Mouse (Mus musculus): ENCODE measurements around the gene Phf13. TPM values are rescaled to one million over a fixed set of nuclear protein-coding genes. Genes with fewer than 3 reads are reported as not detected.
"Not testable (repeated sequence)": the region's sequence is repeated elsewhere in the genome, so short reads cannot be mapped to it uniquely, and the experiment has no call there.

Gene Phf13
- polyA plus RNA-seq (2014; fragmentation: Nextera tagmentation; extraction: Ambion mirVana) = 18.2 and 30.1 TPM in 2 replicates

GRCm38 (mm10) chr4:151996173-151996950, at the start of gene Phf13:
Phf13 (minus strand) TSS chr4:151996258.
- Histone ChIP-seq H3K4me1 (ENCODE audit: control insufficient read depth, insufficient read depth, low read length) (peaks cover 21% of the 10 kb centered on the region), H3K4me3 (ENCODE audit: low read length) (peak within 1 kb of the TSS; percentile 99), H3K36me3 (ENCODE audit: control insufficient read depth, insufficient read depth, low read length) (peaks cover 19% of the 10 kb centered on the region), H3K27ac (ENCODE audit: low read depth, low read length) (peak within 1 kb of the TSS; percentile 93), H3K4me2 (replicated peaks; ENCODE audit: low read depth, low read length) (peak within 1 kb of the TSS; percentile 87), H3K27me3 (ENCODE audit: control insufficient read depth, insufficient read depth, low read length) (no peaks in the 10 kb centered on the region), H3K9ac (ENCODE audit: low read depth, low read length) (peak within 1 kb of the TSS; percentile 96), H3K9me3 (ENCODE audit: control insufficient read depth, low read length) (no peaks in the 10 kb centered on the region)
- peak; percentile 96 for ATAC-seq (ENCODE audit: low FRiP score, low TSS enrichment)
- WGBS = under 1% methylated on average over 92 of the region's 94 CpGs

GRCm38 (mm10) chr4:152044609-152045008, 48.6 kb upstream of the Phf13 start:
- no peak for ATAC-seq (ENCODE audit: low FRiP score, low TSS enrichment)
- peaks cover 80% of the 10 kb centered on the region for H3K36me3 ChIP-seq (ENCODE audit: control insufficient read depth, insufficient read depth, low read length)
- no peaks in the 10 kb centered on the region for H3K9me3 ChIP-seq (ENCODE audit: control insufficient read depth, low read length)
- H3K4me3 ChIP-seq (ENCODE audit: low read length) = no peak overlapping the region
- no peak overlapping the region for H3K4me2 ChIP-seq (replicated peaks; ENCODE audit: low read depth, low read length)
- H3K4me1 ChIP-seq (ENCODE audit: control insufficient read depth, insufficient read depth, low read length) = peaks cover 14% of the 10 kb centered on the region
- 61% methylated on average over 6 of the region's 6 CpGs for WGBS
- H3K27me3 ChIP-seq (ENCODE audit: control insufficient read depth, insufficient read depth, low read length) = no peaks in the 10 kb centered on the region
- no peak overlapping the region for H3K27ac ChIP-seq (ENCODE audit: low read depth, low read length)
- no peak overlapping the region for H3K9ac ChIP-seq (ENCODE audit: low read depth, low read length)

GRCm38 (mm10) chr4:152043171-152043570, 47.1 kb upstream of the Phf13 start:
- Histone ChIP-seq H3K4me3 (ENCODE audit: low read length) (no peak overlapping the region), H3K27ac (ENCODE audit: low read depth, low read length) (no peak overlapping the region), H3K9ac (ENCODE audit: low read depth, low read length) (no peak overlapping the region), H3K4me1 (ENCODE audit: control insufficient read depth, insufficient read depth, low read length) (peaks cover 14% of the 10 kb centered on the region), H3K9me3 (ENCODE audit: control insufficient read depth, low read length) (no peaks in the 10 kb centered on the region), H3K27me3 (ENCODE audit: control insufficient read depth, insufficient read depth, low read length) (no peaks in the 10 kb centered on the region), H3K4me2 (replicated peaks; ENCODE audit: low read depth, low read length) (no peak overlapping the region), H3K36me3 (ENCODE audit: control insufficient read depth, insufficient read depth, low read length) (peaks cover 69% of the 10 kb centered on the region)
- 82% methylated on average over 3 of the region's 3 CpGs for WGBS
- ATAC-seq (ENCODE audit: low FRiP score, low TSS enrichment) = no peak

GRCm38 (mm10) chr4:152041924-152042641, 46.0 kb upstream of the Phf13 start:
- Histone ChIP-seq H3K27ac (ENCODE audit: low read depth, low read length) (0 out of 2 replicates have a peak overlapping the region, but pooled peaks have one; percentile 7), H3K4me1 (ENCODE audit: control insufficient read depth, insufficient read depth, low read length) (peaks cover 14% of the 10 kb centered on the region), H3K36me3 (ENCODE audit: control insufficient read depth, insufficient read depth, low read length) (peaks cover 58% of the 10 kb centered on the region), H3K4me3 (ENCODE audit: low read length) (no peak overlapping the region), H3K9me3 (ENCODE audit: control insufficient read depth, low read length) (no peaks in the 10 kb centered on the region), H3K4me2 (replicated peaks; ENCODE audit: low read depth, low read length) (no peak overlapping the region; the same call in 1 of the 2 replicates), H3K9ac (ENCODE audit: low read depth, low read length) (no peak overlapping the region), H3K27me3 (ENCODE audit: control insufficient read depth, insufficient read depth, low read length) (no peaks in the 10 kb centered on the region)
- 70% methylated on average over 22 of the region's 22 CpGs for WGBS
- no peak for ATAC-seq (ENCODE audit: low FRiP score, low TSS enrichment)

- WGBS = 4% methylated on average over 25 of the region's 25 CpGs
- Histone ChIP-seq H3K4me2 (replicated peaks; ENCODE audit: low read depth, low read length) (peak overlapping the region; percentile 92), H3K36me3 (ENCODE audit: control insufficient read depth, insufficient read depth, low read length) (peaks cover 39% of the 10 kb centered on the region), H3K4me3 (ENCODE audit: low read length) (peak overlapping the region; percentile 100), H3K9me3 (ENCODE audit: control insufficient read depth, low read length) (no peaks in the 10 kb centered on the region), H3K4me1 (ENCODE audit: control insufficient read depth, insufficient read depth, low read length) (peaks cover 14% of the 10 kb centered on the region), H3K27me3 (ENCODE audit: control insufficient read depth, insufficient read depth, low read length) (no peaks in the 10 kb centered on the region), H3K27ac (ENCODE audit: low read depth, low read length) (no peak overlapping the region), H3K9ac (ENCODE audit: low read depth, low read length) (peak overlapping the region; percentile 93)
- ATAC-seq (ENCODE audit: low FRiP score, low TSS enrichment) = no peak
Measured at GRCm38 (mm10) chr4:152039831-152040310, 43.8 kb upstream of the Phf13 start.

GRCm38 (mm10) chr4:152038985-152039830, 43.1 kb upstream of the Phf13 start, which contains the start of gene Nol9:
Nol9 (plus strand) TSS chr4:152039321.
- H3K4me1 ChIP-seq (ENCODE audit: control insufficient read depth, insufficient read depth, low read length) = peaks cover 14% of the 10 kb centered on the region
- peak within 1 kb of the TSS; percentile 92 for H3K4me2 ChIP-seq (replicated peaks; ENCODE audit: low read depth, low read length)
- no peak within 1 kb of the TSS for H3K27ac ChIP-seq (ENCODE audit: low read depth, low read length)
- H3K9ac ChIP-seq (ENCODE audit: low read depth, low read length) = peak within 1 kb of the TSS; percentile 93
- H3K9me3 ChIP-seq (ENCODE audit: control insufficient read depth, low read length) = no peaks in the 10 kb centered on the region
- ATAC-seq (ENCODE audit: low FRiP score, low TSS enrichment) = peak; percentile 90
- no peaks in the 10 kb centered on the region for H3K27me3 ChIP-seq (ENCODE audit: control insufficient read depth, insufficient read depth, low read length)
- H3K4me3 ChIP-seq (ENCODE audit: low read length) = peak within 1 kb of the TSS; percentile 100
- WGBS = under 1% methylated on average over 76 of the region's 86 CpGs
- peaks cover 32% of the 10 kb centered on the region for H3K36me3 ChIP-seq (ENCODE audit: control insufficient read depth, insufficient read depth, low read length)

- no peaks in the 10 kb centered on the region for H3K27me3 ChIP-seq (ENCODE audit: control insufficient read depth, insufficient read depth, low read length)
- H3K9me3 ChIP-seq (ENCODE audit: control insufficient read depth, low read length) = no peaks in the 10 kb centered on the region
- peak; percentile 43; the same call in 1 of the 2 replicates for ATAC-seq (ENCODE audit: low FRiP score, low TSS enrichment)
- peaks cover 14% of the 10 kb centered on the region for H3K4me1 ChIP-seq (ENCODE audit: control insufficient read depth, insufficient read depth, low read length)
- peaks cover 24% of the 10 kb centered on the region for H3K36me3 ChIP-seq (ENCODE audit: control insufficient read depth, insufficient read depth, low read length)
- WGBS = 45% methylated on average over 10 of the region's 10 CpGs
- peak within 1 kb of the TSS; percentile 92 for H3K4me2 ChIP-seq (replicated peaks; ENCODE audit: low read depth, low read length)
- H3K27ac ChIP-seq (ENCODE audit: low read depth, low read length) = no peak within 1 kb of the TSS
- peak within 1 kb of the TSS; percentile 100 for H3K4me3 ChIP-seq (ENCODE audit: low read length)
- peak within 1 kb of the TSS; percentile 93 for H3K9ac ChIP-seq (ENCODE audit: low read depth, low read length)
Measured at GRCm38 (mm10) chr4:152038225-152038984, 42.3 kb upstream of the Phf13 start, which contains the start of gene Tas1r1. Tas1r1 (minus strand) TSS chr4:152038568.

GRCm38 (mm10) chr4:152036464-152036863, 40.4 kb upstream of the Phf13 start:
- ATAC-seq (ENCODE audit: low FRiP score, low TSS enrichment); H3K27ac ChIP-seq (ENCODE audit: low read depth, low read length); H3K9ac ChIP-seq (ENCODE audit: low read depth, low read length); H3K4me3 ChIP-seq (ENCODE audit: low read length); H3K9me3 ChIP-seq (ENCODE audit: control insufficient read depth, low read length); H3K4me2 ChIP-seq (replicated peaks; ENCODE audit: low read depth, low read length); H3K36me3 ChIP-seq (ENCODE audit: control insufficient read depth, insufficient read depth, low read length); H3K27me3 ChIP-seq (ENCODE audit: control insufficient read depth, insufficient read depth, low read length): not testable (repeated sequence)
- 87% methylated on average over 6 of the region's 6 CpGs for WGBS
- peaks cover 12% of the 10 kb centered on the region for H3K4me1 ChIP-seq (ENCODE audit: control insufficient read depth, insufficient read depth, low read length)
